Mouse (Mus musculus): ENCODE measurements around the gene Fermt2. TPM values are rescaled to one million over a fixed set of nuclear protein-coding genes. Genes with fewer than 3 reads are reported as not detected.
"Not testable (repeated sequence)": the region's sequence is repeated elsewhere in the genome, so short reads cannot be mapped to it uniquely, and the experiment has no call there.

The Fermt2 gene
- polyA plus RNA-seq, 1 experiment, result 127 TPM

- 83% methylated on average over 3 of the region's 3 CpGs for WGBS
Measured at GRCm38 (mm10) chr14:45497116-45497515, 32.8 kb downstream of the Fermt2 start.

GRCm38 (mm10) chr14:45495810-45496209 lies 34.1 kb downstream of the Fermt2 start:
- H3K4me1 ChIP-seq (ENCODE audit: control insufficient read depth, insufficient read depth, low read length), result peaks cover 12% of the 10 kb centered on the region
- not testable (repeated sequence) for H3K4me3 ChIP-seq (replicated peaks; ENCODE audit: extremely low read depth, low read depth, low read length); DNase-seq
- WGBS, result 92% methylated on average over 14 of the region's 14 CpGs

More at GRCm38 (mm10) chr14:45497116-45497515, 32.8 kb downstream of the Fermt2 start:
- H3K4me1 ChIP-seq (ENCODE audit: control insufficient read depth, insufficient read depth, low read length), result peaks cover 5% of the 10 kb centered on the region; the same call in 1 of the 2 replicates
- TF ChIP-seq CTCF (IDR thresholded peaks at IDR 0.05; ENCODE audit: insufficient read depth, low read length) (no peak), POLR2A (IDR thresholded peaks at IDR 0.05; ENCODE audit: borderline replicate concordance, extremely low read depth, low read depth, low read length) (no peak)
- no peak for DNase-seq
- H3K4me3 ChIP-seq (replicated peaks; ENCODE audit: extremely low read depth, low read depth, low read length), result no peak overlapping the region

GRCm38 (mm10) chr14:45493891-45494290 lies 36.0 kb downstream of the Fermt2 start:
- TF ChIP-seq POLR2A (IDR thresholded peaks at IDR 0.05; ENCODE audit: borderline replicate concordance, extremely low read depth, low read depth, low read length) (no peak), CTCF (IDR thresholded peaks at IDR 0.05; ENCODE audit: insufficient read depth, low read length) (no peak)
- H3K4me3 ChIP-seq (replicated peaks; ENCODE audit: extremely low read depth, low read depth, low read length), result no peak overlapping the region
- peaks cover 12% of the 10 kb centered on the region for H3K4me1 ChIP-seq (ENCODE audit: control insufficient read depth, insufficient read depth, low read length)
- no peak for DNase-seq
- WGBS, result 86% methylated on average over 4 of the region's 4 CpGs

GRCm38 (mm10) chr14:45492668-45493067 lies 37.2 kb downstream of the Fermt2 start:
- no peak overlapping the region for H3K4me3 ChIP-seq (replicated peaks; ENCODE audit: extremely low read depth, low read depth, low read length)
- WGBS, result 89% methylated on average over 4 of the region's 4 CpGs
- TF ChIP-seq CTCF (IDR thresholded peaks at IDR 0.05; ENCODE audit: insufficient read depth, low read length) (0 out of 2 replicates have a peak, but pooled peaks have one; percentile 12), POLR2A (IDR thresholded peaks at IDR 0.05; ENCODE audit: borderline replicate concordance, extremely low read depth, low read depth, low read length) (no peak)
- H3K4me1 ChIP-seq (ENCODE audit: control insufficient read depth, insufficient read depth, low read length), result peaks cover 12% of the 10 kb centered on the region
- no peak for DNase-seq

- no peak for DNase-seq
- Histone ChIP-seq H3K4me1 (ENCODE audit: control insufficient read depth, insufficient read depth, low read length) (peaks cover 12% of the 10 kb centered on the region), H3K4me3 (replicated peaks; ENCODE audit: extremely low read depth, low read depth, low read length) (no peak overlapping the region)
- no peak for TF ChIP-seq POLR2A (IDR thresholded peaks at IDR 0.05; ENCODE audit: borderline replicate concordance, extremely low read depth, low read depth, low read length)
- TF ChIP-seq CTCF (IDR thresholded peaks at IDR 0.05; ENCODE audit: insufficient read depth, low read length), result no peak
- 10% methylated on average over 4 of the region's 4 CpGs for WGBS
Measured at GRCm38 (mm10) chr14:45492038-45492437, 37.9 kb downstream of the Fermt2 start.

GRCm38 (mm10) chr14:45487201-45487600 lies 42.7 kb downstream of the Fermt2 start:
- 80% methylated on average over 2 of the region's 2 CpGs for WGBS
- H3K4me3 ChIP-seq (replicated peaks; ENCODE audit: extremely low read depth, low read depth, low read length); DNase-seq; H3K4me1 ChIP-seq (ENCODE audit: control insufficient read depth, insufficient read depth, low read length): not testable (repeated sequence)

GRCm38 (mm10) chr14:45483361-45483760 lies 46.6 kb downstream of the Fermt2 start:
- 86% methylated on average over 11 of the region's 11 CpGs for WGBS
- H3K4me3 ChIP-seq (replicated peaks; ENCODE audit: extremely low read depth, low read depth, low read length); DNase-seq; H3K4me1 ChIP-seq (ENCODE audit: control insufficient read depth, insufficient read depth, low read length): not testable (repeated sequence)

GRCm38 (mm10) chr14:45478977-45479806 lies 50.7 kb downstream of the Fermt2 start:
- no peak for DNase-seq
- Histone ChIP-seq H3K4me1 (ENCODE audit: control insufficient read depth, insufficient read depth, low read length) (peaks cover 11% of the 10 kb centered on the region), H3K4me3 (replicated peaks; ENCODE audit: extremely low read depth, low read depth, low read length) (no peak overlapping the region)
- WGBS, result 30% methylated on average over 9 of the region's 9 CpGs
- TF ChIP-seq CTCF (IDR thresholded peaks at IDR 0.05; ENCODE audit: insufficient read depth, low read length) (no peak), POLR2A (IDR thresholded peaks at IDR 0.05; ENCODE audit: borderline replicate concordance, extremely low read depth, low read depth, low read length) (no peak)

GRCm38 (mm10) chr14:45478515-45478914 lies 51.4 kb downstream of the Fermt2 start:
- WGBS, result 28% methylated on average over 3 of the region's 3 CpGs
- no peak for DNase-seq

GRCm38 (mm10) chr14:45477651-45478050 lies 52.3 kb downstream of the Fermt2 start:
- DNase-seq, result peak; percentile 55

More at GRCm38 (mm10) chr14:45478515-45478914, 51.4 kb downstream of the Fermt2 start:
- TF ChIP-seq POLR2A (IDR thresholded peaks at IDR 0.05; ENCODE audit: borderline replicate concordance, extremely low read depth, low read depth, low read length), result no peak
- no peak for TF ChIP-seq CTCF (IDR thresholded peaks at IDR 0.05; ENCODE audit: insufficient read depth, low read length)
- Histone ChIP-seq H3K4me1 (ENCODE audit: control insufficient read depth, insufficient read depth, low read length) (peaks cover 11% of the 10 kb centered on the region), H3K4me3 (replicated peaks; ENCODE audit: extremely low read depth, low read depth, low read length) (no peak overlapping the region)

More at GRCm38 (mm10) chr14:45477651-45478050, 52.3 kb downstream of the Fermt2 start:
- peaks cover 12% of the 10 kb centered on the region for H3K4me1 ChIP-seq (ENCODE audit: control insufficient read depth, insufficient read depth, low read length)
- WGBS, result 16% methylated on average over 8 of the region's 8 CpGs
- TF ChIP-seq CTCF (IDR thresholded peaks at IDR 0.05; ENCODE audit: insufficient read depth, low read length), result no peak
- 0 out of 2 replicates have a peak, but pooled peaks have one; percentile 9 for TF ChIP-seq POLR2A (IDR thresholded peaks at IDR 0.05; ENCODE audit: borderline replicate concordance, extremely low read depth, low read depth, low read length)
- H3K4me3 ChIP-seq (replicated peaks; ENCODE audit: extremely low read depth, low read depth, low read length), result no peak overlapping the region

Data from lung, adult 2 months (tissue).